Mouse (Mus musculus): ENCODE data around the gene Ypel4.

Gene Ypel4

GRCm38 (mm10) chr2:84761840-84762239 lies 28.0 kb downstream of the Ypel4 start:
- no peak for DNase-seq

GRCm38 (mm10) chr2:84762295-84762694 lies 28.4 kb downstream of the Ypel4 start:
- no peak for DNase-seq

- DNase-seq, result no peak
Observed at GRCm38 (mm10) chr2:84762818-84763217, 29.0 kb downstream of the Ypel4 start.

- DNase-seq, result no peak
Observed at GRCm38 (mm10) chr2:84770501-84770900, 36.6 kb downstream of the Ypel4 start.

- DNase-seq, result no peak
Observed at GRCm38 (mm10) chr2:84772454-84772853, 38.6 kb downstream of the Ypel4 start.

- no peak for DNase-seq
Observed at GRCm38 (mm10) chr2:84773195-84773594, 39.3 kb downstream of the Ypel4 start.

- DNase-seq, result no peak
Observed at GRCm38 (mm10) chr2:84774751-84775150, 40.9 kb downstream of the Ypel4 start.

GRCm38 (mm10) chr2:84775241-84775640 lies 41.4 kb downstream of the Ypel4 start, which contains the start of gene Serping1:
Gene Serping1 (minus strand): TSS chr2:84775444.
- no peak for DNase-seq

GRCm38 (mm10) chr2:84775665-84776064 lies 41.8 kb downstream of the Ypel4 start:
- no peak for DNase-seq

- no peak for DNase-seq
Observed at GRCm38 (mm10) chr2:84777706-84778105, 43.8 kb downstream of the Ypel4 start.

- DNase-seq, result no peak
Observed at GRCm38 (mm10) chr2:84779210-84779609, 45.4 kb downstream of the Ypel4 start.

GRCm38 (mm10) chr2:84783315-84783714 lies 49.5 kb downstream of the Ypel4 start:
- DNase-seq, result no peak

GRCm38 (mm10) chr2:84783840-84784566 lies 50.1 kb downstream of the Ypel4 start:
- no peak for DNase-seq
